Comparison of ENCODE assay signal across 10 mouse cellular contexts in the genomic region with DNA sequence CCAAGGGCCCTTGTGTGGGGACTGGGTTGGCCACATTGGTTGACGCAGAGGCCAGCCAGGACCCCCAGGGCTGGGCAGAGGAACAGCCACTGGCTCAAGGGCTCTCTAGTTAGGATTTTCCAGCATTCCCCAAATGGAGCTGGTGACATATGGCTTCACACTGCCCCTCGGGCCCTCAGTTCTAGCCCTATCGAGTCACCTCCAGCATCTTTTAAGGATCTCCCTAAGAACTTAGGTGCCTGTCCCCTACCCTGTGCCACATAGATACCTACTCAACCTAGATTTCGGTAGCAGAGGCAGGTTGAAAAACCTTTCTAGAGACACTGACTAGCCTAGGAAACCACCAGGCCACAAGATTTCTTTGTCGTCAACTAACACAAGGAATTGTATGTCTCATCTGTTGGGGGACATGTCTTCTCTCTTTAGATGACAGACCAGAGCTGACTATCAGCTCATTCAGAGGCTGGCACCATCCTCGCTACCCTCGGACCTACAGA.
DNase-seq lines count a peak whose midpoint lies in the region; ATAC-seq lines count a peak whose summit lies in the region.
"Had no signal": no experiment of that assay in that cellular context is flagged by ENCODE, and none has a peak within 500 bp of the region (broad histone marks: within the 10 kb centered on the region; RNA-seq: fewer than 3 reads in every experiment).

No protein-coding gene starts in this region.

- 86% methylated on average over 7 of the region's 7 CpGs for WGBS in heart, embryonic 12.5 days
- WGBS in liver, embryonic 15.5 days (ENCODE audit: insufficient replicate concordance) = 65% methylated on average over 7 of the region's 7 CpGs
- 79% methylated on average over 7 of the region's 7 CpGs for WGBS in liver, embryonic 11.5 days
- WGBS in midbrain, embryonic 14.5 days = 92% methylated on average over 7 of the region's 7 CpGs

- H3K9me3 ChIP-seq in heart, embryonic 12.5 days (replicated peaks) = no peaks in the 10 kb centered on the region
- H3K9me3 ChIP-seq in liver, embryonic 15.5 days (replicated peaks) = no peaks in the 10 kb centered on the region
- no peaks in the 10 kb centered on the region for H3K9me3 ChIP-seq in liver, embryonic 11.5 days (ENCODE audit: control insufficient read depth, low read length)
- no peaks in the 10 kb centered on the region for H3K9me3 ChIP-seq in midbrain, embryonic 14.5 days (ENCODE audit: control insufficient read depth, low read length)
- H3K9me3 ChIP-seq: embryonic facial prominence, embryonic 12.5 days; hindbrain, embryonic 13.5 days had no signal

- H3K4me2 ChIP-seq in heart, embryonic 12.5 days = 0 out of 2 replicates have a peak overlapping the region, but pooled peaks have one; percentile 4
- peak overlapping the region; percentile 32; the same call in 1 of the 2 replicates for H3K4me2 ChIP-seq in liver, embryonic 15.5 days
- no peak overlapping the region for H3K4me2 ChIP-seq in liver, embryonic 11.5 days
- H3K4me2 ChIP-seq in midbrain, embryonic 14.5 days (ENCODE audit: low read length) = no peak overlapping the region
- H3K4me2 ChIP-seq: embryonic facial prominence, embryonic 12.5 days; hindbrain, embryonic 13.5 days had no signal

- ATAC-seq in heart, embryonic 12.5 days (ENCODE audit: insufficient number of reproducible peaks, low FRiP score) = no peak
- ATAC-seq in liver, embryonic 15.5 days (ENCODE audit: insufficient read depth) = no peak
- no peak for ATAC-seq in liver, embryonic 11.5 days (replicated peaks; ENCODE audit: low FRiP score)
- peak; percentile 0 for ATAC-seq in activated CD4-positive, CD25-positive, alpha-beta regulatory T cell, adult 4 months
- ATAC-seq in megakaryocyte, adult 5-6 weeks (ENCODE audit: poor library complexity, severe bottlenecking) = peak; percentile 3
- no peak for ATAC-seq in midbrain, embryonic 14.5 days (ENCODE audit: low FRiP score, low TSS enrichment)

- H3K27ac ChIP-seq in heart, embryonic 12.5 days (ENCODE audit: poor library complexity, severe bottlenecking) = no peak overlapping the region
- H3K27ac ChIP-seq in liver, embryonic 15.5 days (replicated peaks) = peak overlapping the region; percentile 34; the same call in 1 of the 2 replicates
- no peak overlapping the region for H3K27ac ChIP-seq in liver, embryonic 11.5 days (ENCODE audit: low read depth, low read length)
- H3K27ac ChIP-seq in midbrain, embryonic 14.5 days (replicated peaks; ENCODE audit: low read depth, low read length) = no peak overlapping the region

- 0 out of 2 replicates have a peak, but pooled peaks cover 6% of the 10 kb centered on the region for H3K36me3 ChIP-seq in heart, embryonic 12.5 days
- no peaks in the 10 kb centered on the region; the same call in 1 of the 2 replicates for H3K36me3 ChIP-seq in liver, embryonic 15.5 days (replicated peaks)
- H3K36me3 ChIP-seq in liver, embryonic 11.5 days (ENCODE audit: control insufficient read depth, insufficient read depth, low read length) = no peaks in the 10 kb centered on the region
- H3K36me3 ChIP-seq in midbrain, embryonic 14.5 days (ENCODE audit: control insufficient read depth, insufficient read depth, low read length) = peaks cover 48% of the 10 kb centered on the region
- H3K36me3 ChIP-seq: embryonic facial prominence, embryonic 12.5 days had no signal

- H3K4me1 ChIP-seq in heart, embryonic 12.5 days (replicated peaks) = peaks cover 16% of the 10 kb centered on the region
- peaks cover 17% of the 10 kb centered on the region; the same call in 1 of the 2 replicates for H3K4me1 ChIP-seq in liver, embryonic 15.5 days (replicated peaks)
- no peaks in the 10 kb centered on the region for H3K4me1 ChIP-seq in liver, embryonic 11.5 days (replicated peaks; ENCODE audit: control insufficient read depth, insufficient read depth, low read length)
- no peaks in the 10 kb centered on the region for H3K4me1 ChIP-seq in midbrain, embryonic 14.5 days (ENCODE audit: control insufficient read depth, insufficient read depth, low read length)

- no peaks in the 10 kb centered on the region for H3K27me3 ChIP-seq in heart, embryonic 12.5 days (replicated peaks)
- no peaks in the 10 kb centered on the region for H3K27me3 ChIP-seq in liver, embryonic 15.5 days
- no peaks in the 10 kb centered on the region for H3K27me3 ChIP-seq in liver, embryonic 11.5 days (replicated peaks; ENCODE audit: control insufficient read depth, insufficient read depth, low read length)
- no peaks in the 10 kb centered on the region for H3K27me3 ChIP-seq in midbrain, embryonic 14.5 days (ENCODE audit: control insufficient read depth, insufficient read depth, low read length)
- H3K27me3 ChIP-seq: embryonic facial prominence, embryonic 12.5 days; hindbrain, embryonic 13.5 days had no signal

- no peak overlapping the region for H3K4me3 ChIP-seq in heart, embryonic 12.5 days
- no peak overlapping the region for H3K4me3 ChIP-seq in liver, embryonic 15.5 days (replicated peaks)
- no peak overlapping the region for H3K4me3 ChIP-seq in liver, embryonic 11.5 days (ENCODE audit: low read depth, low read length)
- no peak overlapping the region for H3K4me3 ChIP-seq in midbrain, embryonic 14.5 days (replicated peaks; ENCODE audit: low read depth, low read length)
- H3K4me3 ChIP-seq: embryonic facial prominence, embryonic 12.5 days; hindbrain, embryonic 13.5 days had no signal

- H3K9ac ChIP-seq in heart, embryonic 12.5 days = no peak overlapping the region
- H3K9ac ChIP-seq in liver, embryonic 15.5 days = no peak overlapping the region
- H3K9ac ChIP-seq in liver, embryonic 11.5 days (ENCODE audit: low read depth, low read length) = no peak overlapping the region
- no peak overlapping the region for H3K9ac ChIP-seq in midbrain, embryonic 14.5 days (replicated peaks; ENCODE audit: low read length)
- H3K9ac ChIP-seq: embryonic facial prominence, embryonic 12.5 days; hindbrain, embryonic 13.5 days had no signal

- no peak for DNase-seq in heart, postnatal 4 days
- DNase-seq in liver, embryonic 11.5 days (ENCODE audit: low spot score) = no peak
- no peak for DNase-seq in cerebellum, postnatal 4 days (ENCODE audit: low spot score in 2 of 2)
- no peak for DNase-seq in midbrain, embryonic 14.5 days

Comparison
In these comparisons a context has a peak if more than half of its experiments do, and no peak if none do; other contexts are left out.
1. H3K4me2 ChIP-seq: peak in heart, embryonic 12.5 days (single experiment) and liver, embryonic 15.5 days (single experiment); none in liver, embryonic 11.5 days (single experiment) and midbrain, embryonic 14.5 days (single experiment).
2. ATAC-seq: peak in activated CD4-positive, CD25-positive, alpha-beta regulatory T cell, adult 4 months (single experiment) and megakaryocyte, adult 5-6 weeks (single experiment); none in heart, embryonic 12.5 days (single experiment), liver, embryonic 15.5 days (single experiment), liver, embryonic 11.5 days (single experiment) and midbrain, embryonic 14.5 days (single experiment).